Mouse (Mus musculus): Measurements from ENCODE around the gene Kcng4. TPM values are rescaled to one million over a fixed set of nuclear protein-coding genes. Genes with fewer than 3 reads are reported as not detected.

Kcng4 gene
- polyA plus RNA-seq, 1 experiment from 2014 or later: 0.49 TPM

DNA sequence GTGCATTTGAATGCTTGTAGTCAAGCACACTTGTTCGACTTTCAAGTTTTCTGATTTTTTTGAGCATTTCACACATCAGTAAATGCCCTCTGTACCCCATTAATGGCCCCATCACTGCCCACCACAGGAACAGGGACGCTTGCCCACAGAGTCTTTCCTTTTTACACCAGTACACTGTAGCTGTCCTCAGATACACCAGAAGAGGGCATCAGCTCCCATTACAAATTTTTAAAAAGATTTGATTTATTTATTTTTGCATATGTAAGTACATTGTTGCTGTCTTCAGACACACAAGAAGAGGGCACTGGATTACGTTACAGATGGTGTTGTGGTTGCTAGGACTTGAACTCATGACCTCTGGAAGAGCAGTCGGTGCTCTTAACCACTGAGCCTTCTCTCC, 47.2 kb downstream of the Kcng4 start:
- no peak overlapping the region for H3K9ac ChIP-seq (ENCODE audit: low read length)
- 67% methylated on average over 4 of the region's 4 CpGs for WGBS

DNA sequence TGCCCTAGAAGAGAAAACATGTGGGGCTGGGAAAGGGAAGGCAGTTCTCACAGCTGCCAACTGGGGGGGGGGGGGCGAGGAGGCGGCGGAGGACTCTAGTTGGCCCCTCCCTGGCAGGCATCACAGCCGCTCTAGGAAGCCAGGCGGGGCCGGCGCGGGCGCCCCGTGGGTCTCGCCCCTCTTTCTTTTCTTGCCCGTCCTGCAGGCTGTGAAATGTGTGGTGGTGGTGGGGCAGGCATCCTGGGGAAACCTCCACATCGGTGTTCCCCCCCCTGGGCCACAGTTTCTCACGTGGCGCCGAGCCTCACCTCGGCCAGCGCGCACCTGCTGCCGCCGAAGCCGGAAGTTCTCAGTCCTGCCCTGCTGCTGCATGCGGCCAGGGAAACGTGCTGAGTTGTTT, 49.6 kb downstream of the Kcng4 start:
- DNase-seq (ENCODE audit: low spot score): peak; percentile 76
- Histone ChIP-seq H3K9ac (ENCODE audit: low read length) (peak overlapping the region; percentile 56), H3K4me2 (replicated peaks; ENCODE audit: low read depth) (peak overlapping the region; percentile 62), H3K9me3 (ENCODE audit: control insufficient read depth, low read length) (no peaks in the 10 kb centered on the region), H3K36me3 (ENCODE audit: control insufficient read depth, insufficient read depth, low read length) (no peaks in the 10 kb centered on the region), H3K27ac (replicated peaks) (peak overlapping the region; percentile 53; the same call in 1 of the 2 replicates), H3K4me3 (ENCODE audit: low read depth, low read length) (peak overlapping the region; percentile 33), H3K4me1 (replicated peaks; ENCODE audit: control insufficient read depth, insufficient read depth) (no peaks in the 10 kb centered on the region), H3K27me3 (ENCODE audit: control insufficient read depth, insufficient read depth, low read length) (no peaks in the 10 kb centered on the region)
- WGBS: 8% methylated on average over 21 of the region's 24 CpGs
- peak; percentile 71 for ATAC-seq (ENCODE audit: low FRiP score, low TSS enrichment)
- TF ChIP-seq CTCF (IDR thresholded peaks at IDR 0.05; ENCODE audit: low read depth): 0 out of 2 replicates have a peak, but pooled peaks have one; percentile 5
- no peak for TF ChIP-seq EP300 (optimal IDR thresholded peaks at IDR 0.05)

More for the DNA sequence above, 47.2 kb downstream of the Kcng4 start:
- TF ChIP-seq CTCF (IDR thresholded peaks at IDR 0.05; ENCODE audit: low read depth) (peak; percentile 44), EP300 (optimal IDR thresholded peaks at IDR 0.05) (no peak)
- ATAC-seq (ENCODE audit: low FRiP score, low TSS enrichment): no peak
- no peaks in the 10 kb centered on the region for H3K27me3 ChIP-seq (ENCODE audit: control insufficient read depth, insufficient read depth, low read length)
- no peaks in the 10 kb centered on the region for H3K36me3 ChIP-seq (ENCODE audit: control insufficient read depth, insufficient read depth, low read length)
- H3K4me2 ChIP-seq (replicated peaks; ENCODE audit: low read depth): no peak overlapping the region
- no peaks in the 10 kb centered on the region for H3K4me1 ChIP-seq (replicated peaks; ENCODE audit: control insufficient read depth, insufficient read depth)
- no peak overlapping the region for H3K27ac ChIP-seq (replicated peaks)
- no peak for DNase-seq (ENCODE audit: low spot score)
- H3K9me3 ChIP-seq (ENCODE audit: control insufficient read depth, low read length): no peaks in the 10 kb centered on the region
- no peak overlapping the region for H3K4me3 ChIP-seq (ENCODE audit: low read depth, low read length)

GRCm38 (mm10) chr8:119580441-119581161, 54.9 kb downstream of the Kcng4 start:
- TF ChIP-seq EP300 (optimal IDR thresholded peaks at IDR 0.05) (no peak), CTCF (IDR thresholded peaks at IDR 0.05; ENCODE audit: low read depth) (no peak)
- DNase-seq (ENCODE audit: low spot score) (no peak), ATAC-seq (ENCODE audit: low FRiP score, low TSS enrichment) (no peak)
- no peak overlapping the region for H3K9ac ChIP-seq (ENCODE audit: low read length)
- no peak overlapping the region for H3K27ac ChIP-seq (replicated peaks)
- H3K27me3 ChIP-seq (ENCODE audit: control insufficient read depth, insufficient read depth, low read length): no peaks in the 10 kb centered on the region
- WGBS: 65% methylated on average over 5 of the region's 5 CpGs
- no peak overlapping the region for H3K4me3 ChIP-seq (ENCODE audit: low read depth, low read length)
- H3K9me3 ChIP-seq (ENCODE audit: control insufficient read depth, low read length): no peaks in the 10 kb centered on the region
- no peak overlapping the region for H3K4me2 ChIP-seq (replicated peaks; ENCODE audit: low read depth)
- H3K36me3 ChIP-seq (ENCODE audit: control insufficient read depth, insufficient read depth, low read length): no peaks in the 10 kb centered on the region
- H3K4me1 ChIP-seq (replicated peaks; ENCODE audit: control insufficient read depth, insufficient read depth): no peaks in the 10 kb centered on the region

DNA sequence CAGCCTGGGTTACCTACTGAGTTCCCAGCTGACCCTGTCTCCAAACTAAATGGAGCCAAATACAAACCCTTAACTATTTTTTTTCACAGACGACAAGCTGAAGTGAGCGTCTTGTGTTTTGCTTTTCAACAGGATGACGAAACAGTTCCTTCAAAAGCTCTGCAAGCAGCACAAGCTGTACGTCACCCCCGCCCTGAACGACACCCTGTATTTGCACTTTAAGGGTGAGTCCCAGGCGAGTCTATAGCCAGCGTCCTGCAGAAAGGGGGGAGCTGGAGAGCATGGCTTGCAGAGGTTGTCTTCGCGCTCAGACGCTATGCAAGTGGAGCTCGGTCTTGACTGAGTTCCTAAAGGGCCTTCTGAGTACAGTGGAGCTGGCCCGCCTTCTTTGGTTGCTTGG, 56.4 kb downstream of the Kcng4 start:
- ATAC-seq (ENCODE audit: low FRiP score, low TSS enrichment) (no peak), DNase-seq (ENCODE audit: low spot score) (peak; percentile 69)
- Histone ChIP-seq H3K4me2 (replicated peaks; ENCODE audit: low read depth) (no peak overlapping the region), H3K27ac (replicated peaks) (no peak overlapping the region), H3K27me3 (ENCODE audit: control insufficient read depth, insufficient read depth, low read length) (no peaks in the 10 kb centered on the region), H3K4me1 (replicated peaks; ENCODE audit: control insufficient read depth, insufficient read depth) (no peaks in the 10 kb centered on the region; the same call in 1 of the 2 replicates), H3K36me3 (ENCODE audit: control insufficient read depth, insufficient read depth, low read length) (no peaks in the 10 kb centered on the region), H3K4me3 (ENCODE audit: low read depth, low read length) (no peak overlapping the region), H3K9ac (ENCODE audit: low read length) (no peak overlapping the region), H3K9me3 (ENCODE audit: control insufficient read depth, low read length) (no peaks in the 10 kb centered on the region)
- 25% methylated on average over 13 of the region's 13 CpGs for WGBS
- TF ChIP-seq CTCF (IDR thresholded peaks at IDR 0.05; ENCODE audit: low read depth) (no peak), EP300 (optimal IDR thresholded peaks at IDR 0.05) (no peak)

- ATAC-seq (ENCODE audit: low FRiP score, low TSS enrichment) (no peak), DNase-seq (ENCODE audit: low spot score) (no peak)
- Histone ChIP-seq H3K27me3 (ENCODE audit: control insufficient read depth, insufficient read depth, low read length) (no peaks in the 10 kb centered on the region), H3K4me1 (replicated peaks; ENCODE audit: control insufficient read depth, insufficient read depth) (no peaks in the 10 kb centered on the region; the same call in 1 of the 2 replicates), H3K9ac (ENCODE audit: low read length) (peak overlapping the region; percentile 65), H3K27ac (replicated peaks) (no peak overlapping the region), H3K9me3 (ENCODE audit: control insufficient read depth, low read length) (no peaks in the 10 kb centered on the region), H3K4me2 (replicated peaks; ENCODE audit: low read depth) (peak overlapping the region; percentile 98), H3K36me3 (ENCODE audit: control insufficient read depth, insufficient read depth, low read length) (no peaks in the 10 kb centered on the region), H3K4me3 (ENCODE audit: low read depth, low read length) (peak overlapping the region; percentile 65)
- TF ChIP-seq EP300 (optimal IDR thresholded peaks at IDR 0.05): no peak
- TF ChIP-seq CTCF (IDR thresholded peaks at IDR 0.05; ENCODE audit: low read depth): no peak
- 2% methylated on average over 16 of the region's 16 CpGs for WGBS
Measured at GRCm38 (mm10) chr8:119575366-119575726, 60.1 kb downstream of the Kcng4 start.
